Mouse (Mus musculus) ES-Bruce4 (cell line): ENCODE results near the gene Vps8.

Source experiments
- CTCF ChIP-seq: IDR thresholded peaks from one replicate; pipeline ENCODE4 v1.8.1; 2011; ENCODE audit warnings: low read depth, low read length
- EP300 ChIP-seq: IDR thresholded peaks from 2 replicates; pipeline ENCODE4 v1.6.1; 2011; ENCODE audit warnings: low read depth, low read length; ENCODE audit not compliant: insufficient read depth
- POLR2A ChIP-seq: IDR thresholded peaks from one replicate; pipeline ENCODE4 v1.8.1; 2011; ENCODE audit warnings: low read length; ENCODE audit not compliant: insufficient read depth

GRCm38 (mm10) chr16:21550453-21550852 is 127.5 kb downstream of the Vps8 start:
- TF ChIP-seq CTCF (no peak), POLR2A (no peak), EP300 (no peak)
